Mouse (Mus musculus) neural tube, embryonic 14.5 days (tissue): Measurements from ENCODE around the gene Tfeb. TPM values are rescaled to one million over a fixed set of nuclear protein-coding genes. Genes with fewer than 3 reads are reported as not detected.
A peak's percentile ranks its signal among the peaks of the same experiment; 100 is the strongest.

ENCODE experiments used
- ATAC-seq: fragments of 200-750 bp; cut with Nextera tagmentation; 2 replicates; pipeline ENCODE4 v1.8.0; 2017; ENCODE audit warnings: low read depth, mild to moderate bottlenecking, moderate TSS enrichment, moderate library complexity
- H3K27ac ChIP-seq: fragments of 300-500 bp; sonication (generic); 2 replicates; pipeline ENCODE4 v1.5.1; 2014; ENCODE audit warnings: low read depth, mild to moderate bottlenecking, control low read depth, low read length, moderate library complexity, mixed read lengths
- H3K27me3 ChIP-seq: fragments of 300-500 bp; sonication (generic); 2 replicates; pipeline ENCODE4 v1.6.1; 2014; ENCODE audit warnings: low read length; ENCODE audit not compliant: control insufficient read depth, insufficient read depth
- H3K36me3 ChIP-seq: fragments of 300-500 bp; sonication (generic); 2 replicates; pipeline ENCODE4 v1.6.1; 2014; ENCODE audit warnings: low read length, mixed read lengths; ENCODE audit not compliant: control insufficient read depth, insufficient read depth
- H3K4me1 ChIP-seq: fragments of 300-500 bp; sonication (generic); 2 replicates; pipeline ENCODE4 v1.6.1; 2014; ENCODE audit warnings: low read length; ENCODE audit not compliant: control insufficient read depth, insufficient read depth
- H3K4me2 ChIP-seq: fragments of 300-500 bp; sonication (generic); 2 replicates; pipeline ENCODE4 v1.6.1; 2014; ENCODE audit warnings: mild to moderate bottlenecking, low read depth, low read length, control low read depth
- H3K4me3 ChIP-seq: fragments of 300-500 bp; sonication (generic); 2 replicates; pipeline ENCODE4 v1.5.1; 2014; ENCODE audit warnings: low read depth, low read length, control low read depth, mixed read lengths
- H3K9ac ChIP-seq: fragments of 300-500 bp; sonication (generic); replicated peaks from 2 replicates; pipeline ENCODE4 v1.6.1; 2014; ENCODE audit warnings: low read depth, mild to moderate bottlenecking, control low read depth, low read length, mixed read lengths
- H3K9me3 ChIP-seq: fragments of 300-500 bp; sonication (generic); 2 replicates; pipeline ENCODE4 v1.6.1; 2016; ENCODE audit warnings: low read length; ENCODE audit not compliant: control insufficient read depth
- WGBS: fragments of 180-500 bp; shearing (Covaris S2); extraction: QIAGEN DNeasy Blood & Tissue Kit; methylation state at CpG from one replicate; pipeline ENCODE4 v1.1.7; 2014; 5-methylcytosine and 5-hydroxymethylcytosine counted together
- polyA plus RNA-seq: library from polyadenylated mRNA; unstranded; fragments of >200 nt; fragmentation: Nextera tagmentation; extraction: Ambion mirVana; gene quantifications from 2 replicates; pipeline ENCODE4 v1.2.1, GENCODE M21; 2014

Tfeb gene
- polyA plus RNA-seq, 1 experiment from 2014 or later: 1.8 TPM

DNA sequence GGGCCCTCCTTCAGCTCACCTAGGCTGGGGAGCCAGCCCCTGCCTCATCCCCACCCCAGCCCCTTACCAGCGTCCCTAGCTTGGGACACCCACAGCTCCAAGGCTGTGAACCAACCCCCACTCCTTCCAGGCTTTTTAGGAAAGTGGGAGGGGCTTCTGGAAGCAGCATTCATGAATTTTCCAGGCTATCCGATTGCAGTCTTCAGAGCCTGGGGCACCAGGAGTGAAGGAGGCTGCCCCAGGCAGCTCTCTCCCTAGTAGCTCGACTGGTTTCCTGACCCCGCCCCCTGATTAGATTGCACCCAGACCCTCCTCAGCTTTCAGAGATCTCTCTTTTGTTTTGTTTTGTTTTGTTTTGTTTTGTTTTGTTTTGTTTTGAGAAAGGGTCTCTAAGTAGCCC lies 51.5 kb downstream of the Tfeb start:
- ATAC-seq: no peak
- 8% methylated on average over 4 of the region's 4 CpGs for WGBS

DNA sequence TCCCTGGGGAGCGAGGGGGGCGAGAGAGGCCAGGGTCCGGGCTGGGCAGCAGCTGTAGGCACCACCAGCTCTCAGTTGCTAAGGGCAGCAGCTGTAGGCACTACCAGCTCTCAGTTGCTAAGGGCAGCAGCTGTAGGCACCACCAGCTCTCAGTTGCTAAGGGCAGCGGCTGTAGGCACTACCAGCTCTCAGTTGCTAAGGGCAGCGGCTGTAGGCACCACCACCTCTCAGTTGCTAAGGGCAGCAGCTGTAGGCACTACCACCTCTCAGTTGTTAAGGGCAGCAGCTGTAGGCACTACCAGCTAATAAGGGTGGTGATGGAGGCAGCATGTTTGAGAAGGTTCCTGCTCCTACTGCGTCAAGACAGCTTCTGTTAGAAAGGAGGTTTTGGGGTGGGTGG lies 52.2 kb downstream of the Tfeb start:
- 52% methylated on average over 6 of the region's 6 CpGs for WGBS
- Histone ChIP-seq H3K4me3 (no peak overlapping the region), H3K4me1 (no peaks in the 10 kb centered on the region), H3K9ac (no peak overlapping the region), H3K27me3 (no peaks in the 10 kb centered on the region), H3K36me3 (no peaks in the 10 kb centered on the region), H3K9me3 (no peaks in the 10 kb centered on the region), H3K27ac (no peak overlapping the region), H3K4me2 (no peak overlapping the region)
- ATAC-seq: no peak

More for the DNA sequence above, 51.5 kb downstream of the Tfeb start:
- H3K9ac ChIP-seq: no peak overlapping the region
- H3K9me3 ChIP-seq: no peaks in the 10 kb centered on the region
- H3K27me3 ChIP-seq: no peaks in the 10 kb centered on the region
- H3K4me1 ChIP-seq: no peaks in the 10 kb centered on the region
- no peak overlapping the region for H3K4me3 ChIP-seq
- H3K36me3 ChIP-seq: no peaks in the 10 kb centered on the region
- H3K27ac ChIP-seq: no peak overlapping the region
- no peak overlapping the region for H3K4me2 ChIP-seq

GRCm38 (mm10) chr17:47792098-47792863 lies 55.5 kb downstream of the Tfeb start:
- H3K9ac ChIP-seq: peak overlapping the region; percentile 25; the same call in 1 of the 2 replicates
- H3K4me3 ChIP-seq: no peak overlapping the region
- no peak overlapping the region for H3K4me2 ChIP-seq
- H3K27me3 ChIP-seq: no peaks in the 10 kb centered on the region
- 18% methylated on average over 15 of the region's 15 CpGs for WGBS
- ATAC-seq: peak; percentile 64
- H3K4me1 ChIP-seq: no peaks in the 10 kb centered on the region
- H3K36me3 ChIP-seq: no peaks in the 10 kb centered on the region
- no peak overlapping the region for H3K27ac ChIP-seq
- H3K9me3 ChIP-seq: no peaks in the 10 kb centered on the region

- H3K4me1 ChIP-seq: no peaks in the 10 kb centered on the region
- no peak overlapping the region for H3K4me3 ChIP-seq
- H3K4me2 ChIP-seq: no peak overlapping the region
- 17% methylated on average over 9 of the region's 9 CpGs for WGBS
- no peaks in the 10 kb centered on the region for H3K9me3 ChIP-seq
- no peak overlapping the region for H3K9ac ChIP-seq
- ATAC-seq: peak; percentile 77; the same call in 1 of the 2 replicates
- H3K27ac ChIP-seq: no peak overlapping the region
- no peaks in the 10 kb centered on the region for H3K27me3 ChIP-seq
- no peaks in the 10 kb centered on the region for H3K36me3 ChIP-seq
Observed at GRCm38 (mm10) chr17:47793377-47793776, 56.5 kb downstream of the Tfeb start.

DNA sequence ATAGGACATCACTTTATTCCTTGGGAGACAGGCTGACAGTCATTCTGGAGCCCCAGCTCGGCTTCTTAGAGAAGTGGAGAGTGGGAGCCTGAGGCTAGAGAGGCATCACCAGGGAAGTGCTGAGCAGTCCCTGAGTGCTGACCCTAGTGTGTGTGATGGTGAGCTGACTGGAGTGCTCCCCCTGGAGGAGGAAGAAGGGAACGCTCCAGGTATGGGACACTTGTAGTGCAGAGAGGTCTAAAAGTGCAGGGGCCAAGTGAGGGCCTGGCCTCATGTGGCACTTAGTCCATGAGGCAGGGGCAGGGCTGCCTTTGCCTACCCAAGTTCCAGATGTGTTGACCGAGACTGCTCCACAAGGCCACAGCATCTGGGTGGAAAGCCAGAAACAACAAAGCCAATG lies 58.6 kb downstream of the Tfeb start:
- no peak overlapping the region for H3K9ac ChIP-seq
- ATAC-seq: no peak
- WGBS: 21% methylated on average over 3 of the region's 3 CpGs
- no peaks in the 10 kb centered on the region for H3K27me3 ChIP-seq
- H3K4me2 ChIP-seq: no peak overlapping the region
- no peaks in the 10 kb centered on the region for H3K36me3 ChIP-seq
- H3K9me3 ChIP-seq: no peaks in the 10 kb centered on the region
- no peak overlapping the region for H3K4me3 ChIP-seq
- H3K27ac ChIP-seq: no peak overlapping the region
- no peaks in the 10 kb centered on the region for H3K4me1 ChIP-seq

- no peak for ATAC-seq
- no peaks in the 10 kb centered on the region for H3K27me3 ChIP-seq
- WGBS: 25% methylated on average over 16 of the region's 16 CpGs
- no peak overlapping the region for H3K27ac ChIP-seq
- no peaks in the 10 kb centered on the region for H3K9me3 ChIP-seq
- H3K4me2 ChIP-seq: no peak overlapping the region
- no peaks in the 10 kb centered on the region for H3K4me1 ChIP-seq
- no peaks in the 10 kb centered on the region for H3K36me3 ChIP-seq
- no peak overlapping the region for H3K9ac ChIP-seq
- no peak overlapping the region for H3K4me3 ChIP-seq
Observed at GRCm38 (mm10) chr17:47796156-47796816, 59.5 kb downstream of the Tfeb start.

- Histone ChIP-seq H3K27ac (no peak overlapping the region), H3K4me3 (no peak overlapping the region), H3K4me1 (no peaks in the 10 kb centered on the region), H3K9me3 (no peaks in the 10 kb centered on the region), H3K9ac (no peak overlapping the region), H3K36me3 (no peaks in the 10 kb centered on the region), H3K27me3 (no peaks in the 10 kb centered on the region), H3K4me2 (no peak overlapping the region)
- 68% methylated on average over 4 of the region's 4 CpGs for WGBS
- no peak for ATAC-seq
Observed at GRCm38 (mm10) chr17:47796968-47797367, 60.1 kb downstream of the Tfeb start.

DNA sequence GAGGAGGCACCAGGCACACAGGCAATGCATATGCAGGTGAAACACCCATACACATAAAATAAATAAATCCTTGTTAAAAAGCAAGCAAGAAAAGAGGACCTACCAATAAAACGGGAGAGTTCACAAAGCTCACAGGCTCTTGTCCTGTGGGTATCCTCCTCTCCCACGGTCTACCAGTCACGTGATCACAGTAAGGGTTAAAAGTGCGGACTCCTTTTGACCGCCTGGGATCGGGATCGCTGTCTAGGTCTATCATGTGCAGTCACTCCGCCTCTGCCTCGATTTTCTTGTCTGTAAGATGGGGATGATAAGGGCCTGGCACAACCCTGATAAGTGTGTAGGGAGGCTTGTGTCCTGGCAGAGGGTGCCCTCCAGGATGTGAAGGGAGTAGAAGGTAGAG lies 60.6 kb downstream of the Tfeb start:
- no peaks in the 10 kb centered on the region for H3K27me3 ChIP-seq
- H3K9me3 ChIP-seq: no peaks in the 10 kb centered on the region
- no peak for ATAC-seq
- WGBS: 84% methylated on average over 9 of the region's 9 CpGs
- H3K4me2 ChIP-seq: no peak overlapping the region
- no peak overlapping the region for H3K27ac ChIP-seq
- no peaks in the 10 kb centered on the region for H3K4me1 ChIP-seq
- no peak overlapping the region for H3K4me3 ChIP-seq
- H3K9ac ChIP-seq: no peak overlapping the region
- H3K36me3 ChIP-seq: no peaks in the 10 kb centered on the region

- H3K27ac ChIP-seq: no peak overlapping the region
- H3K4me1 ChIP-seq: no peaks in the 10 kb centered on the region
- H3K9me3 ChIP-seq: no peaks in the 10 kb centered on the region
- H3K36me3 ChIP-seq: no peaks in the 10 kb centered on the region
- no peak overlapping the region for H3K4me2 ChIP-seq
- 14% methylated on average over 8 of the region's 8 CpGs for WGBS
- no peak overlapping the region for H3K9ac ChIP-seq
- H3K27me3 ChIP-seq: no peaks in the 10 kb centered on the region
- ATAC-seq: no peak
- H3K4me3 ChIP-seq: no peak overlapping the region
Observed at GRCm38 (mm10) chr17:47802806-47803205, 66.0 kb downstream of the Tfeb start.
